Mouse (Mus musculus) liver, embryonic 12.5 days (tissue): Measurements from ENCODE around the gene Akr1cl. TPM values are rescaled to one million over a fixed set of nuclear protein-coding genes. Genes with fewer than 3 reads are reported as not detected.

ENCODE experiments used
- ATAC-seq: fragments of 200-750 bp; cut with Nextera tagmentation; 2 replicates; pipeline ENCODE4 v1.8.0; 2017; ENCODE audit warnings: moderate number of reproducible peaks, mild to moderate bottlenecking, moderate library complexity
- H3K27ac ChIP-seq: fragments of 300-500 bp; sonication (generic); 2 replicates; pipeline ENCODE4 v1.5.1; 2016; ENCODE audit warnings: mild to moderate bottlenecking
- H3K27me3 ChIP-seq: fragments of 300-500 bp; sonication (generic); replicated peaks from 2 replicates; pipeline ENCODE4 v1.6.1; 2016; ENCODE audit warnings: mild to moderate bottlenecking, moderate library complexity
- H3K36me3 ChIP-seq: fragments of 300-500 bp; sonication (generic); 2 replicates; pipeline ENCODE4 v1.6.1; 2016; ENCODE audit warnings: mild to moderate bottlenecking, moderate library complexity
- H3K4me1 ChIP-seq: fragments of 300-500 bp; sonication (generic); 2 replicates; pipeline ENCODE4 v1.6.1; 2016
- H3K4me2 ChIP-seq: fragments of 300-500 bp; sonication (generic); 2 replicates; pipeline ENCODE4 v1.6.1; 2016; ENCODE audit warnings: mild to moderate bottlenecking, moderate library complexity
- H3K4me3 ChIP-seq: fragments of 300-500 bp; sonication (generic); 2 replicates; pipeline ENCODE4 v1.5.1; 2016; ENCODE audit warnings: mild to moderate bottlenecking, moderate library complexity
- H3K9ac ChIP-seq: fragments of 300-500 bp; sonication (generic); 2 replicates; pipeline ENCODE4 v1.6.1; 2016; ENCODE audit warnings: mild to moderate bottlenecking, moderate library complexity
- H3K9me3 ChIP-seq: fragments of 300-500 bp; sonication (generic); replicated peaks from 2 replicates; pipeline ENCODE4 v1.6.1; 2016; ENCODE audit warnings: mild to moderate bottlenecking, moderate library complexity
- WGBS: fragments of 180-500 bp; shearing (Covaris S2); methylation state at CpG from one replicate; pipeline ENCODE4 v1.1.7; 2016; ENCODE audit not compliant: insufficient replicate concordance; 5-methylcytosine and 5-hydroxymethylcytosine counted together
- polyA plus RNA-seq: library from polyadenylated mRNA; unstranded; fragments of >200 nt; fragmentation: Nextera tagmentation; extraction: Ambion mirVana; gene quantifications from 2 replicates; pipeline ENCODE4 v1.2.1, GENCODE M21; 2016

The Akr1cl gene
- polyA plus RNA-seq, 1 experiment from 2014 or later, result not detected

DNA sequence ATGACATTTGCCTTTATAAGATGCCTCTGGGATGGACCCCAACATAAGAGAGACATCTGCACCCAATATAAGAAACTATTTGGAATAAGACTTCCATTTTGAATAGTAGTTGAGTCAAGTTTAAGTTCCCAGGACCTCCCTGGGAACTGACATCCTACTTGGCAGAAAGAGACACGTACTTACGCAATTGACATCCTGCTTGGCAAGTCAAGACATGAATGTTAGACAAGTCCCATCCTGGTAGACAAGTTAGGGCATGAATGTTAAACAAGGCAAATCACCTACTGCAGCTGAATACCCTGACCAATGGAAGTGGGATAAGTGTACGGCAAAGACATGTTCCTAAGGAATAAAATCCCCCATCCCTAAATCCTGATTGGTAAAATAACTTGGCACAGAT, 9.3 kb upstream of the Akr1cl start:
- no peaks in the 10 kb centered on the region for H3K27me3 ChIP-seq
- H3K9ac ChIP-seq, result no peak overlapping the region
- ATAC-seq, result no peak
- no peaks in the 10 kb centered on the region for H3K36me3 ChIP-seq
- no peak overlapping the region for H3K4me2 ChIP-seq
- no peak overlapping the region for H3K4me3 ChIP-seq
- H3K9me3 ChIP-seq, result no peaks in the 10 kb centered on the region
- 82% methylated on average over 3 of the region's 3 CpGs for WGBS
- H3K27ac ChIP-seq, result no peak overlapping the region
- H3K4me1 ChIP-seq, result no peaks in the 10 kb centered on the region

DNA sequence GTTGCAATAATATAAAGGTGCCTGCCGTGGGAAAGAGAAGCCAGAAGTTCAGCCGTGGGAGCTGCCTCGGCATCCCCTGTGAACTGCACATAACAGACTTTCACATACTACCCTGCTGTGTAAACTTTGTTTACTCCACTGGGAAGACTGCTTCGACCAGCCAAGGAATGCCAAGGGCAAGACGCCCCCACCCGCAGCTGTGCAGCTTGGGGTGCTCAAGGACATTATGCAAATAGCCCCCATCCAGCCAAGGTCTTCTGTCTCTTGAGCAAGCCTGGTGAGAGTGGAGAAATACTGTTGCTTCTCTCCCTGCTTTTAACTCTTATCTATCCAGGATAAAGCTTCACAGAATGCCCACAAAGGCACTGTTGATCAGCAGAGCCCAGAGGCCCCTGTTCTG, 8.2 kb upstream of the Akr1cl start:
- WGBS, result 71% methylated on average over 6 of the region's 6 CpGs
- no peaks in the 10 kb centered on the region for H3K27me3 ChIP-seq

DNA sequence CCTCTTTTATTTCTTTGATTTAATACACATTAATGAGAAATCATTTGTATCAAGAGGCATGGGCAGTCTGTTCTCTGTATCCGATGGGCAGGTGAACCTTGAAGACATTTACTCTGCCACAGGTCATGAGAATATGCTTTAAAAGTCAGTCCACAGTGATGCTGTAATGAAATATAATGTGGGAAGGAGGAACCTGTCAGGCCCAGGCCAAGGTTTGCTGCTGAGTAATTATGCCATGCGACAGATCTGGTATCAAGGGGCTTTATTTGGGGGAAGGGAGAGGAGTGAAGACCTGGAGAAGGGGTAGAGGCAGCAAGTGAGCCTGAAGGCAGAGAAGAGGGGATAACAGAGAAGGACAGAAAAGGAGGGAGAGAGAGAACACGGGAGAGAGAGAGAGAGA, 7.1 kb upstream of the Akr1cl start:
- WGBS, result 55% methylated on average over 3 of the region's 3 CpGs
- Histone ChIP-seq H3K27ac (no peak overlapping the region), H3K9me3 (no peaks in the 10 kb centered on the region), H3K4me2 (no peak overlapping the region), H3K36me3 (no peaks in the 10 kb centered on the region), H3K4me3 (no peak overlapping the region), H3K27me3 (no peaks in the 10 kb centered on the region), H3K9ac (no peak overlapping the region), H3K4me1 (no peaks in the 10 kb centered on the region)
- no peak for ATAC-seq

More for the DNA sequence above, 8.2 kb upstream of the Akr1cl start:
- Histone ChIP-seq H3K27ac (no peak overlapping the region), H3K36me3 (no peaks in the 10 kb centered on the region), H3K4me3 (no peak overlapping the region), H3K4me2 (no peak overlapping the region), H3K9me3 (no peaks in the 10 kb centered on the region), H3K4me1 (no peaks in the 10 kb centered on the region), H3K9ac (no peak overlapping the region)
- ATAC-seq, result no peak

DNA sequence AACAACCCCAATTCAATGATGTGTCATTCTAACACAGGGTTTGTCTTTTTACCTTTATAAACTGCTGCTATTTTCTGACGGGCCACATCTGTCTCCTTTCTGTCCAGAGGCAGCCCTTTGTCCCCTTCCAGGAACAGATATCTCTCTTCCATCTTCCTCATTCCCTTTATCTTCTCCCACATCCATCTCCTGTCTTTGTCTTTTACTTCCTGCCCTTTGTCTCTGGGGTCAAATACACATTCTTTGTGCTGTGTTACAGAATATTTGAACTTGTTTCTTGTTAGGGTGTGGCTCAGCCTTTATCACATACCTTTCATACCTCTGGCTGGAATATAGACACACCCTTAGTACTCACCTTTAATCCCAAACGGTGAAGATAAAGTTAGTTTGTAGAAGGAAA, 5.0 kb upstream of the Akr1cl start:
- WGBS, result 33% methylated on average over 2 of the region's 2 CpGs
- Histone ChIP-seq H3K9ac (no peak overlapping the region), H3K27me3 (no peaks in the 10 kb centered on the region), H3K9me3 (no peaks in the 10 kb centered on the region), H3K4me2 (no peak overlapping the region), H3K4me3 (no peak overlapping the region), H3K36me3 (no peaks in the 10 kb centered on the region), H3K27ac (no peak overlapping the region), H3K4me1 (no peaks in the 10 kb centered on the region)
- ATAC-seq, result no peak

DNA sequence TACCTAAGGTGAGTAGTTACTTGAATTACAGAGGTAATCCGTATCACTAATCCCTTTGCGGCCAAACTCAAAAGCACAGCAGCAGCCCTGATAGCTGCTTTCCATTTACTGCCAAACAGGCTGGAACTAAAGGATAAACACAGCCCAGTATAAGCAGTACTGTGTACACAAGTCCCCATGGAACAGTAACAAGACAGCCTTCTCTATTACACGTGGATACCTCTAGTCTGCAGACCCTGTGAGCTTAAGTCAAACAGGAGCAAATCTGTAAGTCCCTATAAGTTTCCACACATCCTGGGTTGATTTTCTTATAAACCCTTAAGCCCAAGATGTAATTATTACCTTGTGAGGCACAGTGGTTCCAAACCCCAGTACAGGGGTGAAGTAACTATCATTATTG, 3.0 kb upstream of the Akr1cl start:
- no peak for ATAC-seq

GRCm38 (mm10) chr1:65028206-65028605, 4.4 kb downstream of the Akr1cl start:
- H3K9ac ChIP-seq, result no peak overlapping the region
- H3K27me3 ChIP-seq, result no peaks in the 10 kb centered on the region
- H3K4me1 ChIP-seq, result no peaks in the 10 kb centered on the region
- ATAC-seq, result no peak
- no peaks in the 10 kb centered on the region for H3K9me3 ChIP-seq
- no peak overlapping the region for H3K27ac ChIP-seq
- no peaks in the 10 kb centered on the region for H3K36me3 ChIP-seq
- no peak overlapping the region for H3K4me3 ChIP-seq
- WGBS, result 72% methylated on average over 9 of the region's 9 CpGs
- H3K4me2 ChIP-seq, result no peak overlapping the region

More for the DNA sequence above, 3.0 kb upstream of the Akr1cl start:
- no peak overlapping the region for H3K4me2 ChIP-seq
- no peak overlapping the region for H3K9ac ChIP-seq
- no peaks in the 10 kb centered on the region for H3K4me1 ChIP-seq
- H3K4me3 ChIP-seq, result no peak overlapping the region
- H3K9me3 ChIP-seq, result no peaks in the 10 kb centered on the region
- 47% methylated on average over 3 of the region's 3 CpGs for WGBS
- H3K27ac ChIP-seq, result no peak overlapping the region
- H3K27me3 ChIP-seq, result no peaks in the 10 kb centered on the region
- no peaks in the 10 kb centered on the region for H3K36me3 ChIP-seq

- Histone ChIP-seq H3K4me1 (no peaks in the 10 kb centered on the region), H3K4me3 (no peak overlapping the region), H3K27ac (no peak overlapping the region), H3K4me2 (no peak overlapping the region), H3K9me3 (no peaks in the 10 kb centered on the region), H3K36me3 (no peaks in the 10 kb centered on the region), H3K9ac (no peak overlapping the region), H3K27me3 (peaks cover 5% of the 10 kb centered on the region; the same call in 1 of the 2 replicates)
- ATAC-seq, result no peak
- WGBS, result 81% methylated on average over 4 of the region's 4 CpGs
Measured at GRCm38 (mm10) chr1:65012726-65013125, 19.8 kb downstream of the Akr1cl start.

DNA sequence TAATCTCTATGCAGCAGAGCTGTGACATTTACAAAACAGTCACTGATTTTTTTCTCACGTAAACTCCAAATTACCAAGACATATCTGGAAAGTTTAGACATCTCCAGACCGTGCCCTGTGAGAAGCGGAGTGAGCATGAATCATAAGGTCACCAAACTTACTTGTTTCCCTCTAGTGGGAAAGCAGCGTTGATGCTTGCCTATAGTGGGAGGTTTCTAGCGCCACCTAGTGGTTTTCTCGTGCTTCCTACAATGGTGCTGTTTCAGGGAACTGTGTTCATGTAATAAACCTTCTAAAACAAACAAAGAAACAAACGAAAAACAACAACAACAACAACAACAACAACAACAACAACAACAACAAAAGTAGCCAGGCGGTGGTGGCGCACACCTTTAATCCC, 22.4 kb downstream of the Akr1cl start:
- no peak overlapping the region for H3K4me3 ChIP-seq
- no peaks in the 10 kb centered on the region for H3K36me3 ChIP-seq
- H3K4me1 ChIP-seq, result no peaks in the 10 kb centered on the region
- peaks cover 5% of the 10 kb centered on the region; the same call in 1 of the 2 replicates for H3K27me3 ChIP-seq
- no peak overlapping the region for H3K9ac ChIP-seq
- no peak overlapping the region for H3K27ac ChIP-seq
- no peak overlapping the region for H3K4me2 ChIP-seq
- H3K9me3 ChIP-seq, result no peaks in the 10 kb centered on the region
- no peak for ATAC-seq
- 8% methylated on average over 9 of the region's 9 CpGs for WGBS

DNA sequence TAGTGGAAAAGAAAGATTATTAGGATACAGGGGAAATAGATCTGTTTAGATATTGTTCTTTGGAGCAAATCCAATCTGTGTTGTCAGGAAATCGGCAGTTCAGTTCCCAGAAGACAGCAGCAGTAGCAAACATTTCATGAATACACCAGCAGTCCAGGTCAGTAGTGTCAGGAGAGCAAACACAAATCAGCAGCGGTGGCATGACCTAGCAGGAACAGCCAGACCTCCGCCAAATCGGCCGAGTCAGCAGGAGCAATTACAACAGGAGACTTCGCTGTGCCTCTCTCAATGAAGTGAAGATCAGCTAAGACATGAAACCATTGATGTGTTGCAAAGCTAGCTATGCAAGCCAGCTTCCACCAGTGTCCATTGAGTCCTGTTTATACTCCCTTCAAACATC, 27.0 kb downstream of the Akr1cl start:
- ATAC-seq, result no peak
- H3K27ac ChIP-seq, result no peak overlapping the region
- 76% methylated on average over 6 of the region's 6 CpGs for WGBS

GRCm38 (mm10) chr1:65004526-65004925, 28.0 kb downstream of the Akr1cl start:
- no peak overlapping the region for H3K4me2 ChIP-seq
- no peaks in the 10 kb centered on the region for H3K27me3 ChIP-seq
- 40% methylated on average over 4 of the region's 4 CpGs for WGBS
- H3K4me3 ChIP-seq, result no peak overlapping the region
- no peaks in the 10 kb centered on the region for H3K36me3 ChIP-seq
- no peak overlapping the region for H3K9ac ChIP-seq
- no peaks in the 10 kb centered on the region for H3K9me3 ChIP-seq
- no peaks in the 10 kb centered on the region for H3K4me1 ChIP-seq
- H3K27ac ChIP-seq, result no peak overlapping the region
- no peak for ATAC-seq

More for the DNA sequence above, 27.0 kb downstream of the Akr1cl start:
- no peaks in the 10 kb centered on the region for H3K9me3 ChIP-seq
- no peaks in the 10 kb centered on the region for H3K4me1 ChIP-seq
- H3K36me3 ChIP-seq, result no peaks in the 10 kb centered on the region
- H3K27me3 ChIP-seq, result no peaks in the 10 kb centered on the region
- H3K4me3 ChIP-seq, result no peak overlapping the region
- no peak overlapping the region for H3K9ac ChIP-seq
- no peak overlapping the region for H3K4me2 ChIP-seq

DNA sequence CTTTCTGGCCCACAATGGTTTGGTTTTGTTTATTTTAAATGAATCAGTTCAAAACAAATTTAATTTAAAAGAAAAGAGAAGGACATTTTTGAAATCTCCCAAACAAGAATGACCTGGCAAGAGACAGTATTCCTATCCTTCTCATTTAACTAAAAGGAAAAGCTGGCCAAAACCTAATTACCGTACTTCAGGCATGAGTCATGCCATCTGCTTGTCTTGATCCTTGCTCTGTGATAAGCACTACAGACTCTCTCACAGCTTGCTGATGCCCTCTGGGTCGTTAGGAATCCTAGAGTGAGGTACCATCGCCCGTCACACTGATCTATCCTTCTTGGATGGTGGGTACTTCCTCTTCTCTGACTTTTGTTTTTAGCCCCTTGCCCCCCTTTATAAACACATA, 39.4 kb downstream of the Akr1cl start:
- no peak overlapping the region for H3K4me3 ChIP-seq
- no peaks in the 10 kb centered on the region for H3K27me3 ChIP-seq
- H3K9me3 ChIP-seq, result no peaks in the 10 kb centered on the region
- WGBS, result 61% methylated on average over 4 of the region's 4 CpGs
- no peaks in the 10 kb centered on the region for H3K4me1 ChIP-seq
- ATAC-seq, result no peak
- H3K36me3 ChIP-seq, result no peaks in the 10 kb centered on the region
- no peak overlapping the region for H3K4me2 ChIP-seq
- H3K9ac ChIP-seq, result no peak overlapping the region
- H3K27ac ChIP-seq, result no peak overlapping the region

DNA sequence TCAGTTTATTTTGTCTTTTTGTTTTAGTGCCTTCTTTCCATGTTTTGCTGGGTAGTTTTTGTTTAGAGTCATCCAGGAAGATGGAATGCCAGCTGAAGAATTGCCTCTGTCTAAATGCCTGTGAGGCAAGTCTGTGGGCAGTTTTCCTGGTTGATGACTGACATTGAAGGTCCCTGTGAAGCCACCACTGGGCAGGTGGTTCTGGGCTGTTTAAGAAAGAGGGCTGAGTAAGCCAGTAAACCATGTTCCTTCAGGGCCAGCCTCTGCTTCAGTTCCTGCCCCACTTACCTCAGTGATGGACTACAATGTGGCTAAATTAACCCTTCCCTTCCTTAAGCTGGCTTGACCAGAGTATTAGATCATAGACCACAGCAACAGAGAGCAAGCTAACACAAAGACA, 44.4 kb downstream of the Akr1cl start:
- Histone ChIP-seq H3K27me3 (no peaks in the 10 kb centered on the region), H3K4me1 (no peaks in the 10 kb centered on the region), H3K4me3 (no peak overlapping the region), H3K9ac (no peak overlapping the region), H3K36me3 (no peaks in the 10 kb centered on the region), H3K27ac (no peak overlapping the region), H3K9me3 (no peaks in the 10 kb centered on the region), H3K4me2 (no peak overlapping the region)
- no peak for ATAC-seq

GRCm38 (mm10) chr1:64986120-64986519, 46.4 kb downstream of the Akr1cl start:
- Histone ChIP-seq H3K4me2 (no peak overlapping the region), H3K27me3 (no peaks in the 10 kb centered on the region), H3K9ac (no peak overlapping the region), H3K36me3 (no peaks in the 10 kb centered on the region), H3K4me3 (no peak overlapping the region), H3K27ac (no peak overlapping the region), H3K9me3 (no peaks in the 10 kb centered on the region), H3K4me1 (no peaks in the 10 kb centered on the region)
- no peak for ATAC-seq
- WGBS, result 32% methylated on average over 7 of the region's 7 CpGs
